Mouse (Mus musculus): Measurements from ENCODE around the gene Phf24.

- TF ChIP-seq CTCF (IDR thresholded peaks at IDR 0.05; ENCODE audit: extremely low read depth, insufficient read length, insufficient replicate concordance, low read depth, low read length) (no peak), POLR2A (IDR thresholded peaks at IDR 0.05; ENCODE audit: low read depth, low read length) (no peak)
Observed at GRCm38 (mm10) chr4:42877657-42878056, 38.8 kb upstream of the Phf24 start.
